Mouse (Mus musculus) subcutaneous adipose tissue, adult 2 months (tissue): ENCODE data around the gene Zfand3. TPM values are rescaled to one million over a fixed set of nuclear protein-coding genes. Genes with fewer than 3 reads are reported as not detected.

Source experiments
- polyA plus RNA-seq: library from polyadenylated mRNA; depleted of rRNA; stranded (reverse); fragments of >200 nt; gene quantifications from 2 replicates; pipeline ENCODE4 v1.2.3, GENCODE M21; 2012; ENCODE audit warnings: low replicate concordance; rRNA removed

The Zfand3 gene
- 125 and 261 TPM in 2 replicates for polyA plus RNA-seq

GRCm38 (mm10) chr17:30004203-30005102 lies at the start of gene Zfand3:
Gene Zfand3 (plus strand): TSS chr17:30004733.

GRCm38 (mm10) chr17:29970037-29970555 lies 34.4 kb upstream of the Zfand3 start, which contains the start of gene Mdga1:
Gene Mdga1 (minus strand): TSS chr17:29970087.

Other genes with a start within 250 kb of the Zfand3 start
- 2.5 and 2.8 TPM in 2 replicates for gene Mdga1, start 34.6 kb upstream of the Zfand3 start, polyA plus RNA-seq